Mouse (Mus musculus) neural tube, embryonic 13.5 days (tissue): ENCODE data around the gene Atg4d. TPM values are rescaled to one million over a fixed set of nuclear protein-coding genes. Genes with fewer than 3 reads are reported as not detected.
"Not testable (repeated sequence)": the region's sequence is repeated elsewhere in the genome, so short reads cannot be mapped to it uniquely, and the experiment has no call there.

ENCODE experiments used
- ATAC-seq: fragments of 200-750 bp; cut with Nextera tagmentation; 2 replicates; pipeline ENCODE4 v1.8.0; 2017; ENCODE audit warnings: low read depth, mild to moderate bottlenecking, moderate TSS enrichment, moderate library complexity
- H3K27ac ChIP-seq: fragments of 300-500 bp; sonication (generic); replicated peaks from 2 replicates; pipeline ENCODE4 v1.5.1; 2015; ENCODE audit warnings: moderate library complexity, mild to moderate bottlenecking, inconsistent platforms
- H3K27me3 ChIP-seq: fragments of 300-500 bp; sonication (generic); 2 replicates; pipeline ENCODE4 v1.6.1; 2015; ENCODE audit warnings: mild to moderate bottlenecking, inconsistent platforms
- H3K36me3 ChIP-seq: fragments of 300-500 bp; sonication (generic); 2 replicates; pipeline ENCODE4 v1.6.1; 2015; ENCODE audit warnings: mild to moderate bottlenecking, inconsistent platforms
- H3K4me1 ChIP-seq: fragments of 300-500 bp; sonication (generic); replicated peaks from 2 replicates; pipeline ENCODE4 v1.6.1; 2015; ENCODE audit warnings: inconsistent platforms
- H3K4me2 ChIP-seq: fragments of 300-500 bp; sonication (generic); 2 replicates; pipeline ENCODE4 v1.6.1; 2015; ENCODE audit warnings: inconsistent platforms, mild to moderate bottlenecking, moderate library complexity
- H3K4me3 ChIP-seq: fragments of 300-500 bp; sonication (generic); 2 replicates; pipeline ENCODE4 v1.5.1; 2015; ENCODE audit warnings: mild to moderate bottlenecking, inconsistent platforms
- H3K9ac ChIP-seq: fragments of 300-500 bp; sonication (generic); 2 replicates; pipeline ENCODE4 v1.6.1; 2015; ENCODE audit warnings: moderate library complexity, mild to moderate bottlenecking, inconsistent platforms
- H3K9me3 ChIP-seq: fragments of 300-500 bp; sonication (generic); 2 replicates; pipeline ENCODE4 v1.6.1; 2016; ENCODE audit warnings: inconsistent platforms
- WGBS: fragments of 180-500 bp; shearing (Covaris S2); methylation state at CpG from one replicate; pipeline ENCODE4 v1.1.7; 2015; 5-methylcytosine and 5-hydroxymethylcytosine counted together
- polyA plus RNA-seq: library from polyadenylated mRNA; unstranded; fragments of >200 nt; fragmentation: Nextera tagmentation; extraction: Ambion mirVana; gene quantifications from 2 replicates; pipeline ENCODE4 v1.2.1, GENCODE M21; 2015

The Atg4d gene
- 55.3 and 56.1 TPM in 2 replicates for polyA plus RNA-seq

DNA sequence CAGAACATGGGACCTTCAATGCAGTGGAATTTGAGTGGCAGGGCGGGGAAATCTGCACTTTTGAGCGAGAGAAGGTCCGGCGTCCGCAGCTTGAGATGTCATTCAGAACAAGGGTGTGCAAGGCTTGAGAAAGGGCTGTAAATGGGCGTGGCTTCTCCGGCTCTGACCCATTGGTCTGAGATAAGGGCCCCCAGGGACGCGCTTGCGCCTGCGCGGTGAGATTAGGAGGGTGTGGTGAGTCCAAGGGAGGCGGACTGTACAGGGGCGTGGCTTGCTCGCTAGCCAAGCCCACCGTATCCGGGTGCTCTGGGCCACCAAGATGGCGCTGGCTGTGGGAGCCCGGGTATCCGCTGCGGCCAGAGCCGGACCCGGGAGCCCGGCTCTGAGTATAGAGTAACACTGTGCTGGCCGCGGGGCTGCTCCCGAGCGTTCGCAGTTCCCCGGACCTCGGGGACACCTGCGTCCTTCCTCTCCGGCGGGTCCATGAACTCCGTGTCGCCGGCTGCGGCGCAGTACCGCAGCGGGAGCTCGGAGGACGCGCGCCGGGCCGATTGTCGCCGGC is at the start of gene Atg4d:
Gene Atg4d (plus strand): TSS at position 294 of the 562 bp plus-strand sequence.
- WGBS: under 1% methylated on average over 49 of the region's 49 CpGs

DNA sequence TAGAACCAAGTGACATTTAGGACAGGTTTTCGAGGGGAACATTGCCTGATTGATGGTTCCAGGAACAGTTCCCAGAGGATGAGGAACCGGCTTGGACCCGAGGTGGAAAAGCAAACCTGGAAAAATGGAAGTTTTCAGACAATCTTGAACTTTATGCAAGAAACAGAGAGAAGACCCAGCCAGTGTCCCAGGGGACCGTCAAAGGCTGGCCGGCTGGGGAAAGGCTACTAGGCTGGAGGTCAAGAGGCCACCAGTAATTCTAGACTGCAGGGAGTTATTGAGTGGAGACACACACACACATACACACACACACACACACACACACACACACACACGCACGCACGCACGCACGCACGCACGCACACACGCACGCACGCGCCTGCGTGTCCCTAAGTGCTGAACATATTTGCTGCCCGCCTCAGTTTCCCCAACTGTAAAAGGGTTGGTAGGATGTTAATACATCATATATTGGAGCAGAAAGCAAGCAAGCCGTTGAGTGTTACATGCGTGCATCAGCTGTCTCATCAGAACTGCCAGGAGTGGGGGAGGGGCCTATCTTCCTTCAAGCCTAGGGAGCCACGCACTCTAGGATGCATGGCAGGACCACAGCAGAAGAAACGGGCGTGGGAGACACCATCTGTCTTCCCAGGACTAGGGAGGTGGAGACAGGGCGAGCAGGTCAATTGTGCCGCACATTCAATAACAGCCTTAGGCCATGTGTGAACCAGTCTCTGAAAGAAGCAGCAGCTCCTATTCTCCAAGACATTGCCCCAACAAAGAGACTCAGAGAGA is 48.8 kb upstream of the Atg4d start:
- Histone ChIP-seq H3K9ac (peak overlapping the region; percentile 34; the same call in 1 of the 2 replicates), H3K9me3 (no peaks in the 10 kb centered on the region), H3K4me2 (0 out of 2 replicates have a peak overlapping the region, but pooled peaks have one; percentile 16), H3K27me3 (no peaks in the 10 kb centered on the region), H3K4me1 (peaks cover 14% of the 10 kb centered on the region), H3K27ac (0 out of 2 replicates have a peak overlapping the region, but pooled peaks have one; percentile 18), H3K36me3 (peaks cover 8% of the 10 kb centered on the region), H3K4me3 (no peak overlapping the region)
- ATAC-seq: no peak
- 60% methylated on average over 25 of the region's 25 CpGs for WGBS

More for the DNA sequence above, at the start of gene Atg4d:
- H3K4me3 ChIP-seq: peak within 1 kb of the TSS; percentile 76
- peak within 1 kb of the TSS; percentile 83 for H3K4me2 ChIP-seq
- peak within 1 kb of the TSS; percentile 80 for H3K27ac ChIP-seq
- H3K9ac ChIP-seq: peak within 1 kb of the TSS; percentile 79
- no peaks in the 10 kb centered on the region for H3K9me3 ChIP-seq
- peaks cover 20% of the 10 kb centered on the region for H3K4me1 ChIP-seq
- peaks cover 2% of the 10 kb centered on the region; the same call in 1 of the 2 replicates for H3K27me3 ChIP-seq
- peak; percentile 98 for ATAC-seq
- H3K36me3 ChIP-seq: peaks cover 29% of the 10 kb centered on the region

DNA sequence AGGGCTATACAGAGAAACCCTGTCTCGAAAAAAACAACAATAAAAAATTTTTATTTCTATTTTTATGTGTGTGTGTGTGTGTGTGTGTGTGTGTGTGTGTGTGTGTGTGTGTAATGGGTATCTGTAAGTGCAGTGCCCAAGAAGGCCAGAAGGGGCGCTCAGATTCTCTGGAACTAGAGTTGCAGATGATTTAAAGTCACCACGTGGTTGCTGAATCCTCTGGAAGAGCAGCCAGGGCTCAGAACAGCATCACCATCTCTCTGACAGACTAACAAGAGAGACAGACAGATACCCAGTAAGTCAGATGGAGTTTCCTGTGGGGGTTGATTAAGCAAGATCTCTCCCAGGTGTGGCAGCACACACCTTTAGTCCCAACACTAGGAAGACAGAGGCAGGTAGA is 45.3 kb upstream of the Atg4d start:
- ATAC-seq: no peak
- H3K4me2 ChIP-seq: no peak overlapping the region
- WGBS: 52% methylated on average over 3 of the region's 3 CpGs

DNA sequence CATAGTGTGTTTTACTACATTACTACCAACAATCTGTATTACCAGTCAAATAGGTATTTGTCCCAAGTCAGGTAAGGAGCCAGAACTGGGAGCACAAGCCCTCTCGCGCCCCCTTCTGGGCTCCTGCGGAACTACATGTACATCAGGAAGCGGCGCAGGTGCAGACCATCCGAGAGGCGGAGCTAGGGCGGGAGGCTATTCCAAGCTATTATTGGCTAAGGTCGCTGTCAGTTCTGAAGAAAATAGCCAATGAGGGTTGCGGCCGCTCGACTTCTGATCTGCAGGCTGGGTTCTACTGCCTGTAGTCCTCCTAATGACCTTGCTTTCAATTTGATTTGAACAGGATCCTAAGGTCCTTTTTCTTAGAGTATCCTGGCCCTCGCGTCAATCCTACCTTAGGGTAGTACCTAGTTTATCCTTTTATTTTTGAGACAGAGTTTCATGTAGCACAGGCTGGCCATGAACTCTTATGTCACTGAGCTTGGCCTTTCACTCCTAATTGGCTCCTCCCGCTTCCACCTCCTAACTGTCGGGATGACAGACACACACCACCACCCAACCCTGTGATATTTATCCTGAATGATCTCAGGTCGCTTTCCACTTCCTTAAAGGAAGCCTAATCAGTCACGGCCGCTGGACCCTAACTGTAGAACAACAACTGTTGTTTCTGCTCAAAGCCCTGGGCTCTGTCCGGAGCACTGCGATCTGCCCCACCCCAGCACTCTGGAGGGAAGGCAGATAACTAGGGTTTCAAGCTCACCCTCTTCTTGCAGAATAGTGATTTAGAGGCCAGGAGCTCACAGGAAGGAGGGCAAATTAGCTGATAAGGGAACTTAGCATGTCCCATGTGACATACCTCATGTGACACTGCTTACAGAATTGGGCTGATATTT is 44.4 kb upstream of the Atg4d start:
- Histone ChIP-seq H3K36me3 (no peaks in the 10 kb centered on the region), H3K9me3 (no peaks in the 10 kb centered on the region), H3K27ac (no peak overlapping the region), H3K4me2 (peak overlapping the region; percentile 48), H3K9ac (no peak overlapping the region), H3K4me1 (peaks cover 20% of the 10 kb centered on the region), H3K27me3 (no peaks in the 10 kb centered on the region), H3K4me3 (peak overlapping the region; percentile 15)
- peak; percentile 86 for ATAC-seq
- WGBS: 15% methylated on average over 21 of the region's 21 CpGs

More for the DNA sequence above, 45.3 kb upstream of the Atg4d start:
- Histone ChIP-seq H3K4me3 (no peak overlapping the region), H3K27ac (no peak overlapping the region), H3K9ac (no peak overlapping the region), H3K9me3 (no peaks in the 10 kb centered on the region), H3K36me3 (no peaks in the 10 kb centered on the region), H3K27me3 (no peaks in the 10 kb centered on the region), H3K4me1 (peaks cover 14% of the 10 kb centered on the region)

DNA sequence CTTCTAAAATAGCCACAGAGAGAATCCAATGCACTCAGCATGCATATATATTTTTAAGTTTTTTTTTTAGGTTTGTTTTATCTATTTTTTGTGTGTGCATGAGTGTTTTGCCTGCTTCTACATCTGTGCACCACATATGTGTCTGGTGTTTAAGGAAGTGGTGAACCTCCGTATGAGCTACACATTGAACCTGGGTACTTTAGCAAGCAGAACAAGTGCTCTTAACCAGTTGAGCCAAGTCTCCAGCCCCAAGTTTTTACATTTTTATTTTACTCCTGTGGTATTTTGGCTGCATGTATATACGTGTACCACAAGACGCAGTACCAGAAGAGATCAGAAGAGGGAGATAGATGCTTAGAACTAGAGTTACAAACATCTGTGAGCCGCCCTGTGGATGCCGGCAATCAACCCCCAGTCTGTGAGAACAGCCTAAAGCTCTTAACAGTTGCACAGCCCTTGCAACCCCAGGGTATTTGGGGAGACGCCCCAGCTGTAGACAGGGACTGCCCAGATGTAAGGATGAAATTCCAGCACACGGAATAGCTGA is 43.6 kb upstream of the Atg4d start:
- 20% methylated on average over 7 of the region's 7 CpGs for WGBS
- Histone ChIP-seq H3K9me3 (no peaks in the 10 kb centered on the region), H3K27me3 (no peaks in the 10 kb centered on the region), H3K27ac (no peak overlapping the region), H3K4me1 (peaks cover 15% of the 10 kb centered on the region), H3K9ac (no peak overlapping the region), H3K36me3 (no peaks in the 10 kb centered on the region), H3K4me3 (no peak overlapping the region), H3K4me2 (0 out of 2 replicates have a peak overlapping the region, but pooled peaks have one; percentile 48)
- no peak for ATAC-seq

DNA sequence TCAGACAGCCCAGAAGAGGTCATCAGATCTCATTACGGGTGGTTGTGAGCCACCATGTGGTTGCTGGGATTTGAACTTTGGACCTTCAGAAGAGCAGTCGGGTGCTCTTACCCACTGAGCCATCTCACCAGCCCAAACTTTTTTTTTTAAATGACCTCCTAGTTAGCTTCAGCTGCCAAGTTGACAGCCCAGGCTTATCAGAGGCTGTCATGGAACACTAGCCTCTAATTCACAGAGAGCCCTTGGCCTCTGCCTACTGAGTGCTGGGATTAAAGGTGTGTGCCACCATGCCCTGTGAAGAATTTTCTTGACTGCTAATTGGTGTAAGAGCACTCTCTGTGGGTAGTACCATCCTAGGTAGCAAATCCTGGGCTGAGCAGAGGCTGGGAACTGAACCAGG is 41.6 kb upstream of the Atg4d start:
- not testable (repeated sequence) for H3K9ac ChIP-seq, H3K4me2 ChIP-seq, ATAC-seq, H3K4me3 ChIP-seq, H3K27ac ChIP-seq, H3K27me3 ChIP-seq, H3K36me3 ChIP-seq, H3K9me3 ChIP-seq
- WGBS: 95% methylated on average over 2 of the region's 2 CpGs
- peaks cover 23% of the 10 kb centered on the region for H3K4me1 ChIP-seq

DNA sequence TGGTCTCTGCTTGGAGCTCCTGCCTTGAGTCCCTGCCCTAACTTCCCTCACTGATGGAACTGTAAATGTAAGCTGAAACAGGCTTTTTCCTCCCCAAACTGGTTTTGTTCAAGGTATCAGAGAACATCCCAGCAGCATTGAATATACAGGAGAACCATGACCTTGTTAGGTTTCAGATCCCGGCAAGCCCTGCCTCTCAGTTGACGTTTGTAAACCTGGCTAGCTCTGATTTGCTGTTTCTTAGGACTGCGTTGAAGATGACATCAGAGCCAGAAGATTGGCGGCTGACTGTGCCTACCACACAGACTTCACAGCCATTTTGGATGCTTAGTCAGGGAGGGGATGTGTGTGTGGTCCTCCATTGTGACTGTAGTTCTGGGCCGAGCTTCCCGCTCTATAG is 41.2 kb upstream of the Atg4d start:
- 92% methylated on average over 6 of the region's 6 CpGs for WGBS
- H3K4me2 ChIP-seq: no peak overlapping the region
- peaks cover 23% of the 10 kb centered on the region for H3K4me1 ChIP-seq
- H3K27ac ChIP-seq: no peak overlapping the region
- H3K9me3 ChIP-seq: no peaks in the 10 kb centered on the region
- no peaks in the 10 kb centered on the region for H3K27me3 ChIP-seq
- H3K9ac ChIP-seq: no peak overlapping the region
- ATAC-seq: no peak
- H3K36me3 ChIP-seq: no peaks in the 10 kb centered on the region
- H3K4me3 ChIP-seq: no peak overlapping the region

DNA sequence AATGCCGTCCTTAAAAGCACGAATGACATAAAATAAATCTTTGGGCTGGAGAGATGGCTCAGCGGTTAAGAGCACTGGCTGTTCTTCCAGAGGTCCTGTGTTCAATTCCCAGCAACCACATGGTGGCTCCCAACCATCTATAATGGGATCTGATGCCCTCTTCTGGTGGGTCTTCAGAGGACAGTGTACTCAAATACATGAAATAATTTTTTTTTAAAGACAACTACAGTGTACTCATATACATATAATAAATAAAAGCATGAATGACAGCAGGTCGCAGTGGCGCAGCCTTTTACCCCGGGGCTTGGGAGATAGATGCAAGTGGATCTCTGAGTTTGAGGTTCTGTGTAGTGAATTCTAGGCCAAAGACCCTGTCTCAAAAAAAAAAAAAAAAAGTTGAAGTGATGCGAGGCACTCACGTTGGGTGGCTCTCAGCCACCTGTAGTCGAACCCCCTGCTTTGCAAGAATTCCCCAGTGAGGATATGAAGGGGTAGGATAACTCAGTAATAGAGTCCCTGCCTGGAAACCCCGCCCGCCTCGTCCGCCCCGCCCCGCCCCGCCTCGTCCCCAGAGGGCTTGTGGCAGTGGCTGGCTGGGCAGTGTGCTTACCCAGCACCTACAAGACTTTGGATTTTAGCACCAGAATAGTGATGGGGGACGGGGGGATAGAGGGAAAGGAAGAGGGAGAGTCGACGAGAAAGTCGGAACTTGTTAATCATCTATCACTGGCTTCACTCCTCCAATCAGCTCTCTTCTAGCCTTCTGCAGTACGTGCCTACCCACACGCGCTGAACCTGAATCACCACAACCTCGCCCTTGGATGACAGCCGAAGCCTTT is 40.3 kb upstream of the Atg4d start:
- ATAC-seq: no peak

DNA sequence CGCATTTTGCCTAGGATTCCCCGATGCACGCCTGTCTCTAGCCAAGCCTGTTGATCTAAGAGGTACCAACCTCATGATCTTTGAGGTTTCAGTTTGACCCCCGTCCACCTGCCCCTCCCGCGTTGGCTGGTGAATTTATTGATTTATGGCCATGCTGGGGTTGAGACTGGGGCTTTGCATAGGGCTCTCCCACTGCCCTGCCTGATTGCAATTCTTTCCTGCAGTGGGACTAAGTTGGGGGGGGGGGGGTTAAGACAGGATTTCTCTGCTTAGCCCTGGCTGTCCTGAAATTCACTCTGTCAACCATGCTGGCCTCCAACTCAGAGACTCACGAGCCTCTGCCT is 39.7 kb upstream of the Atg4d start:
- Histone ChIP-seq H3K4me3 (peak overlapping the region; percentile 19), H3K4me1 (peaks cover 23% of the 10 kb centered on the region), H3K4me2 (peak overlapping the region; percentile 48), H3K27me3 (no peaks in the 10 kb centered on the region), H3K9me3 (no peaks in the 10 kb centered on the region), H3K36me3 (peaks cover 14% of the 10 kb centered on the region), H3K27ac (no peak overlapping the region), H3K9ac (peak overlapping the region; percentile 60)
- ATAC-seq: no peak
- 6% methylated on average over 7 of the region's 7 CpGs for WGBS

More for the DNA sequence above, 40.3 kb upstream of the Atg4d start:
- Histone ChIP-seq H3K9me3 (no peaks in the 10 kb centered on the region), H3K4me2 (peak overlapping the region; percentile 48), H3K9ac (peak overlapping the region; percentile 60), H3K27ac (no peak overlapping the region), H3K4me1 (peaks cover 23% of the 10 kb centered on the region), H3K27me3 (no peaks in the 10 kb centered on the region), H3K36me3 (peaks cover 8% of the 10 kb centered on the region), H3K4me3 (peak overlapping the region; percentile 19)
- 20% methylated on average over 26 of the region's 26 CpGs for WGBS

DNA sequence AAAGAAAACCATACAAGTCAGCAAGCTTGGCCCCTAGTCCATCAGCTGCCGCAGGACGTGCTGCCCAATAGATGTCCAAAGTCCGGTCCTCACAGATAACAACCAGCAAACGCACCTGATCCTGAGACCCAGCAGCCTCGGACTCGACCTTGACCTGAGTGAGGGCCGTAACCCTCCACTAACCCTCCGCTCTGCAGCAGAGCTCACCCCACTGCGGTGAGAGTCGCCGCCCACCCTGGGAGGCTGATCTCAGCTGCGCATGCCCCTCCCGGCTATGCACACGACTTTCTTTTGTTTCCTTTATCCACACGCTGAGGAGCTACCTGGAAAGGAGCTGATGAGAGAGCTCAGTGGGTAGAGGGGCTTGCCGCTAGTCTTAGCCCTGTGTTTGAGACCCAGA is 37.8 kb upstream of the Atg4d start:
- H3K27me3 ChIP-seq: no peaks in the 10 kb centered on the region
- H3K36me3 ChIP-seq: peaks cover 28% of the 10 kb centered on the region
- H3K27ac ChIP-seq: no peak overlapping the region
- H3K4me3 ChIP-seq: peak overlapping the region; percentile 24
- H3K9me3 ChIP-seq: no peaks in the 10 kb centered on the region
- H3K4me1 ChIP-seq: peaks cover 18% of the 10 kb centered on the region
- WGBS: 19% methylated on average over 16 of the region's 16 CpGs
- H3K4me2 ChIP-seq: peak overlapping the region; percentile 49
- ATAC-seq: peak; percentile 60
- peak overlapping the region; percentile 65 for H3K9ac ChIP-seq

DNA sequence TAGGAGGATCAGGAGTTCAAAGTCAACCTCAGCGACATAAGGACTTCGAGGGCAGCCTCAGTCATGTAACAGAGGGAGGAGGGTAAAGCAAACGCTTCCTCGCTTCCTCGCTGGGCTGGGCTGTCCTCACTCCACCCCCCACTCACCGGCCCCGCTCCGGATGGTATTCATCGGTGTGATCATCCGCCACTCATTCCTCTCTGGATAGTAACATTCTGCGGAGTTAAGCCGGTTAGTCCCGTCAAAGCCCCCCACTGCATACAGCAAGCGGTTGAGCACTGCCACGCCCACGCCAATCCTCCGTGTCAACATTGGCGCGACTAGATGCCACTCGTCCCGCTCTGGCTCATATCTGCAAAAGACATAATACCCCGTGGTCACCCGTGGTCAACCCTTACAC is 33.5 kb upstream of the Atg4d start:
- no peak overlapping the region for H3K9ac ChIP-seq
- H3K27me3 ChIP-seq: no peaks in the 10 kb centered on the region
- H3K27ac ChIP-seq: no peak overlapping the region
- H3K9me3 ChIP-seq: no peaks in the 10 kb centered on the region
- 62% methylated on average over 23 of the region's 23 CpGs for WGBS
- peaks cover 22% of the 10 kb centered on the region for H3K4me1 ChIP-seq
- no peak overlapping the region for H3K4me2 ChIP-seq
- ATAC-seq: no peak
- H3K4me3 ChIP-seq: no peak overlapping the region
- H3K36me3 ChIP-seq: peaks cover 65% of the 10 kb centered on the region
